11 mouse cellular contexts compared by ENCODE assay signal in the genomic region with DNA sequence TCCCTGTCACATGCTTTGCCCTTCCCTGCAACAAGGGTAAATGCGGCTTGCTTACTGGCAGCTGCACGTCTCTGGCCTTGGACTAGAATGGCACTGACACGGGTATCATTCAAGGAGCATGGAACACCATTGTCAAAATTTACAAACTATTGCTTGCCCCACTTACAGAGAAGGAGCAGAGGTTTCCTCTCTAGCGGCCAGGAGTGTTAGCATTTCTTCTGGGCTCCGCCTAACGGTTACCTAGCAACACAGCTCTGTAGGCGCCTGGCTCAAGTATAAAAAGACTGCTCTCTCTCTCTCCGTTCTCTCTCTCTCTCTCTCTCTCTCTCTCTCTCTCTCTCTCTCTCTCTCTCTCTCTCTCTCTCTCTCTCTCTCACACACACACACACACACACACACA. TPM values are rescaled to one million over a fixed set of nuclear protein-coding genes. Genes with fewer than 3 reads are reported as not detected.
DNase-seq lines count a peak whose midpoint lies in the region; TF ChIP-seq lines count a peak whose summit lies in the region.
"Had no signal": no experiment of that assay in that cellular context is flagged by ENCODE, and none has a peak within 500 bp of the region (broad histone marks: within the 10 kb centered on the region; RNA-seq: fewer than 3 reads in every experiment).

No protein-coding gene starts in this region.

- 12% methylated on average over 8 of the region's 8 CpGs for whole genome bisulfite sequencing in lung, adult 2 months

- H3K4me1 ChIP-seq in lung, adult 2 months (ENCODE audit: control insufficient read depth, insufficient read depth, low read length) = peaks cover 2% of the 10 kb centered on the region

- TF ChIP-seq CTCF in lung, adult 2 months (IDR thresholded peaks at IDR 0.05; ENCODE audit: insufficient read depth, low read length) = no peak

- H3K4me3 ChIP-seq in lung, adult 2 months (replicated peaks; ENCODE audit: extremely low read depth, low read depth, low read length) = no peak overlapping the region

- peak; percentile 70 for DNase-seq in embryo, embryonic 10 days (ENCODE audit: low spot score)
- no peak for DNase-seq in embryo, embryonic 9.5 days (ENCODE audit: extremely low spot score)
- DNase-seq in lung, adult 18-20 months = peak; percentile 65 to 82
- DNase-seq in lung, adult 2 months = no peak
- peak; percentile 75 for DNase-seq in embryo, embryonic 10.5 days (ENCODE audit: low spot score)
- peak; percentile 83 for DNase-seq in lung, postnatal 36 days
- DNase-seq in adrenal gland, postnatal 4 days (ENCODE audit: low spot score in 2 of 2) = no peak
- no peak for DNase-seq in adrenal gland, adult 8-10 months
- DNase-seq: adrenal gland, postnatal 25 days; B cell, adult 2 months had no signal

- no peak for TF ChIP-seq POLR2A in lung, adult 2 months (IDR thresholded peaks at IDR 0.05; ENCODE audit: borderline replicate concordance, extremely low read depth, low read depth, low read length)

RNA-seq across cellular contexts. Expression of gene Pafah2, which starts 3.5 kb away (rescaled TPM):
- 35.6 and 41.0 TPM in 2 replicates for polyA plus RNA-seq in lung, adult 2 months (2012; rRNA removed)
- total RNA-seq in adrenal gland, postnatal 4 days (2021) = 10 to 100 TPM; 13.9 to 14.9 TPM
- total RNA-seq in adrenal gland, adult 8-10 months (2022) = 10 to 100 TPM; 13.9 to 21.7 (median 19.0) TPM

RNA-seq across cellular contexts. Expression of gene Extl1, which starts 8.9 kb away (rescaled TPM):
- polyA plus RNA-seq in lung, adult 2 months (2012; rRNA removed) = 1.9 and 3.7 TPM in 2 replicates
- 1 to 10 TPM; 1.4 to 1.5 TPM for total RNA-seq in adrenal gland, postnatal 4 days (2021)
- total RNA-seq in adrenal gland, adult 8-10 months (2022) = 10 to 100 TPM in 2 of 4 experiments, 1 to 10 TPM in 2; 3.3 to 15.4 (median 9.4) TPM

RNA-seq across cellular contexts. Expression of gene Slc30a2, which starts 49.6 kb away (rescaled TPM):
- polyA plus RNA-seq in lung, adult 2 months (2012; rRNA removed) = 0.41 and 0.51 TPM in 2 replicates
- total RNA-seq in adrenal gland, postnatal 4 days (2021) = 10 to 100 TPM; 33.4 to 35.2 TPM
- 100 to 1,000 TPM in 2 of 4 experiments, 10 to 100 TPM in 2; 29.5 to 113 (median 69.5) TPM for total RNA-seq in adrenal gland, adult 8-10 months (2022)
- polyA plus RNA-seq: liver, adult 2 months had no signal

Comparison
In these comparisons a context has a peak if more than half of its experiments do, and no peak if none do; other contexts are left out.
1. DNase-seq: peak in embryo, embryonic 10 days (single experiment), lung, adult 18-20 months (2 of 2), embryo, embryonic 10.5 days (single experiment) and lung, postnatal 36 days (single experiment); none in embryo, embryonic 9.5 days (single experiment), lung, adult 2 months (single experiment), adrenal gland, postnatal 4 days (0 of 2) and adrenal gland, adult 8-10 months (single experiment).